ENCODE assay signal across 19 mouse cellular contexts in the genomic region with DNA sequence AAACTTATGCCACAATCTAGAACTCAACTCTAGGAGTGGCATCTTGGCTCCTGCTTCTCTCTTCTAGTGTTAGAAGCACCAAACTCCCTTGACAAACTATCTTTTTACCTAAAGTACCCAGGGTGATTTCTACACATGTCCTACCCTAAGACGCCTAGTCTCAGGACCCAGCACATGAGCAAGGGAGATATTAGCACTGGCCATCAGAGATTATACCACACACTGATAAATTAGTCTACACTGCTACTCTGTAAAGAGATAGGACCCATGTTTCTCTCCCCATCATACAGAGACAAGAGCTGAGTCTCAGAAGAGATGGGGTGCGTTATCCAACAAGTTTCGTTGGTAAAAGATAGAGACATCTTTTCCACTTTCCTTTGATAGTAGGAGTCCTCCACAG.
"Had no signal": no experiment of that assay in that cellular context is flagged by ENCODE, and none has a peak within 500 bp of the region (broad histone marks: within the 10 kb centered on the region; RNA-seq: fewer than 3 reads in every experiment).

No protein-coding gene starts in this region.

- H3K4me3 ChIP-seq: limb, embryonic 10.5 days; limb, embryonic 13.5 days; midbrain, embryonic 12.5 days; midbrain, embryonic 15.5 days; neural tube, embryonic 12.5 days; neural tube, embryonic 15.5 days had no signal

- DNase-seq: kidney, adult 18-20 months; kidney, adult 9 months; kidney, postnatal 14 days; kidney, postnatal 4 days; lung, embryonic 14.5 days; lung, postnatal 36 days; right cerebral cortex, adult 18-20 months; right cerebral cortex, postnatal 14 days; right cerebral cortex, postnatal 4 days had no signal

- H3K9me3 ChIP-seq: limb, embryonic 10.5 days; midbrain, embryonic 12.5 days; midbrain, embryonic 15.5 days; neural tube, embryonic 12.5 days; neural tube, embryonic 15.5 days had no signal

- H3K9ac ChIP-seq: limb, embryonic 13.5 days; lung, embryonic 14.5 days; midbrain, embryonic 12.5 days; midbrain, embryonic 15.5 days; neural tube, embryonic 12.5 days; neural tube, embryonic 15.5 days had no signal

- H3K4me1 ChIP-seq: midbrain, embryonic 15.5 days had no signal

- H3K4me2 ChIP-seq: limb, embryonic 13.5 days; lung, embryonic 14.5 days; midbrain, embryonic 12.5 days; midbrain, embryonic 15.5 days; neural tube, embryonic 12.5 days; neural tube, embryonic 15.5 days had no signal

- H3K36me3 ChIP-seq: limb, embryonic 10.5 days; limb, embryonic 13.5 days had no signal

- H3K27me3 ChIP-seq: limb, embryonic 13.5 days; midbrain, embryonic 12.5 days; midbrain, embryonic 15.5 days; neural tube, embryonic 12.5 days; neural tube, embryonic 15.5 days had no signal

- H3K27ac ChIP-seq: limb, embryonic 10.5 days; limb, embryonic 13.5 days; midbrain, embryonic 12.5 days; midbrain, embryonic 15.5 days; neural tube, embryonic 12.5 days; neural tube, embryonic 15.5 days; stomach, postnatal 0 days had no signal

- ATAC-seq: inflammation-experienced regulatory T-cells, adult 6 months; intestine, embryonic 16.5 days; lung, postnatal 0 days; midbrain, embryonic 15.5 days had no signal
